Mouse (Mus musculus): Measurements from ENCODE around the gene Pwwp2a. TPM values are rescaled to one million over a fixed set of nuclear protein-coding genes. Genes with fewer than 3 reads are reported as not detected.

Gene Pwwp2a
- polyA plus RNA-seq, 1 experiment from 2014 or later, result 38.4 TPM

DNA sequence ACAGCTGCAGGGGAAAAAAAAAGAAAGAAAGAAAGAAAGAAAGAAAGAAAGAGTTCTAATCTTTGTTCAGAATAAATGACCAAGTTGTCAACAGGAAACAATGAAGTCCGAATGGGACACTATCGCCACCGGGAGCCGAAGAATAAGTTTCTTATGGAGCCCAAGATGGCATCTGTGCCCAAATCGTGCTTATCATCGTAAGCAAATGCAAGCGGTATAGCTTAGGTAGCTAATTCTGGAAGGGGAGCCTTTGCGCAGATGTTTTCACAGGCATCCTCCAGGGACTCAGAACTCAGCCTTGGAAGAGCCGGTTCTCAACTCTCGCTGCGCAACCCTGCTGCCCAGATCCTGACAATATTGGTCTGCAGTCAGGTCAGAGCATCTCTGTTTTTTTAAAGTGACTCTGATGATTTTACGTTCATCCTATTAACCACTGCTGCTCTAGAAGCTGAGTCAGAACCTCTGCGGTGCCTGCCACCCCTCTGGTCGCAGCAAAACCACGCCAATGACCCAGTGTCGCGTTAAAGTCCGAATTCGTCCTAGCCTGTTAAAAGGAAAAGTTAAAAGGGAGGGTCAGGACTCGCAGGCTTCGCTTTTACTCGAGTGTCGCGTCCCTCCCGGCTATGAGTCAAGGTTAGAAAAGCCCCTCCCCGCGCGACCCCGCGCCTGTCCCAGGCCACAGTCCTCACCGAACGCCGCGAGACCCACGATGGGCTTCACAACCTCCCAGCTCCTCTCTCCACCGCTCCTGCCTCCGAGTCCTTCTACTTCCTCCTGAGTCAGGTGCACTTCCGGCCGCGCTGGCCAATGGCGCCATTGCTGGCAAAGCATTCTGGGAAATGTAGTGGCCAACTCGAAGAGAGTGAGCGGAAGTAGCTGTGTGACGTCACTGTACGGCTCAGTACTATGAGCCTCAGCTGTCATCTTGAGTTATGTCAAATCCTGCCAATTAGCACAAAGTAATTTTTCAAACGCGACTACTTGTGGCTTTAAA lies 65.7 kb downstream of the Pwwp2a start, which contains the start of gene Ttc1:
Gene Ttc1 (minus strand): TSS at position 776 of the 994 bp plus-strand sequence.
- Histone ChIP-seq H3K27me3 (ENCODE audit: control insufficient read depth, insufficient read depth, low read length) (no peaks in the 10 kb centered on the region), H3K36me3 (ENCODE audit: control insufficient read depth, insufficient read depth, low read length) (peaks cover 5% of the 10 kb centered on the region; the same call in 1 of the 2 replicates), H3K9ac (ENCODE audit: low read length) (peak within 1 kb of the TSS; percentile 71), H3K4me3 (ENCODE audit: low read depth, low read length) (peak within 1 kb of the TSS; percentile 80), H3K27ac (ENCODE audit: low read depth, low read length) (peak within 1 kb of the TSS; percentile 0; the same call in 1 of the 2 replicates), H3K4me2 (ENCODE audit: low read depth) (peak within 1 kb of the TSS; percentile 87), H3K9me3 (ENCODE audit: control insufficient read depth, low read length) (no peaks in the 10 kb centered on the region), H3K4me1 (ENCODE audit: control insufficient read depth, insufficient read depth, low read length) (no peaks in the 10 kb centered on the region)
- 4% methylated on average over 47 of the region's 47 CpGs for WGBS
- DNase-seq (ENCODE audit: low spot score) (peak; percentile 95), ATAC-seq (ENCODE audit: insufficient read depth, low FRiP score, low TSS enrichment) (peak; percentile 100)

DNA sequence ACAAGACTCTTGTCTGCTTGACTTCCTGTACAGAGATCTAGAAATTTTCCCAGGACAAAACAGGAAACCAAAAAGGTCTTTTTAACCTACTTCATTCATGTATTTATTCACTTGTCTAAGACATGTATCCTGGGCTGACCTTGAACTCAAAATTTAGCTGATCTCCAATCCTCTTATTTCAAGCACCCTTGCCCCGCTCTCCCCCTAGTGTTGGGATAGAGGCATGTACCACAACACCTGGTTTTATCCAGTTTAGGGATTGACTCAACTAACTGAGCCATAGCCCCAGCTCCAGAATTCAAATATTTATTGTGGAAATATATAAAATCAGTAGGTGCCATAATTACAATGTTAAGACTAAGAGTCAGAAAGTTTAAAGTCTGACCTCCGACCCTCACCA lies 69.7 kb downstream of the Pwwp2a start:
- DNase-seq (ENCODE audit: low spot score), result no peak
- H3K27me3 ChIP-seq (ENCODE audit: control insufficient read depth, insufficient read depth, low read length), result no peaks in the 10 kb centered on the region
- no peak overlapping the region for H3K9ac ChIP-seq (ENCODE audit: low read length)
- no peak overlapping the region for H3K27ac ChIP-seq (ENCODE audit: low read depth, low read length)
- H3K4me3 ChIP-seq (ENCODE audit: low read depth, low read length), result no peak overlapping the region
- WGBS, result 73% methylated on average over 2 of the region's 2 CpGs
- no peaks in the 10 kb centered on the region for H3K4me1 ChIP-seq (ENCODE audit: control insufficient read depth, insufficient read depth, low read length)
- no peaks in the 10 kb centered on the region for H3K36me3 ChIP-seq (ENCODE audit: control insufficient read depth, insufficient read depth, low read length)
- H3K9me3 ChIP-seq (ENCODE audit: control insufficient read depth, low read length), result no peaks in the 10 kb centered on the region
- H3K4me2 ChIP-seq (ENCODE audit: low read depth), result no peak overlapping the region
- ATAC-seq (ENCODE audit: insufficient read depth, low FRiP score, low TSS enrichment), result no peak

- ATAC-seq (ENCODE audit: insufficient read depth, low FRiP score, low TSS enrichment) (no peak), DNase-seq (ENCODE audit: low spot score) (no peak)
- no peaks in the 10 kb centered on the region for H3K27me3 ChIP-seq (ENCODE audit: control insufficient read depth, insufficient read depth, low read length)
- no peaks in the 10 kb centered on the region for H3K36me3 ChIP-seq (ENCODE audit: control insufficient read depth, insufficient read depth, low read length)
- H3K9ac ChIP-seq (ENCODE audit: low read length), result no peak overlapping the region
- no peaks in the 10 kb centered on the region for H3K4me1 ChIP-seq (ENCODE audit: control insufficient read depth, insufficient read depth, low read length)
- H3K9me3 ChIP-seq (ENCODE audit: control insufficient read depth, low read length), result no peaks in the 10 kb centered on the region
- 90% methylated on average over 1 of the region's 1 CpGs for WGBS
- H3K4me2 ChIP-seq (ENCODE audit: low read depth), result no peak overlapping the region
- H3K4me3 ChIP-seq (ENCODE audit: low read depth, low read length), result no peak overlapping the region
- H3K27ac ChIP-seq (ENCODE audit: low read depth, low read length), result no peak overlapping the region
Observed at GRCm38 (mm10) chr11:43754568-43754967, 72.8 kb downstream of the Pwwp2a start.

DNA sequence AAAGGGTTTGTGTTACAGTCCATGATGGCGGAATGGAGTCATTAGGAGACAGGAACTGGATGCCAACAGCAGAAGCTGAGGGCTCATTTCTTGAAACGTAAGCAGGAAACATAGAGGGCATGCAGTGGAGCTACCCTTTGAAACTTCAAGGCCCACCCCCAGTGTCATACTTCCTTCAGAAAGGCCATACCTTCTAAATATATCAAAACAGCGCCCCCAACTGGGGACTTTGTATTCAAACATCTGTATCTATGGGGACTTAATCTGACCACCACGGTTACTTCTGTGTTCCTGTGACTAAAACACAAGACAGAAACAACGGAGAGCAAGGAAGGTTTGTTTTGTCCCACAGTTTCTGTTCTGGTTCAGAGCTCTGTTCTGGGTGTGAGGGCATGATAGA lies 73.6 kb downstream of the Pwwp2a start:
- Histone ChIP-seq H3K9me3 (ENCODE audit: control insufficient read depth, low read length) (no peaks in the 10 kb centered on the region), H3K36me3 (ENCODE audit: control insufficient read depth, insufficient read depth, low read length) (no peaks in the 10 kb centered on the region), H3K27me3 (ENCODE audit: control insufficient read depth, insufficient read depth, low read length) (no peaks in the 10 kb centered on the region), H3K27ac (ENCODE audit: low read depth, low read length) (no peak overlapping the region), H3K4me2 (ENCODE audit: low read depth) (no peak overlapping the region), H3K4me3 (ENCODE audit: low read depth, low read length) (no peak overlapping the region), H3K4me1 (ENCODE audit: control insufficient read depth, insufficient read depth, low read length) (no peaks in the 10 kb centered on the region), H3K9ac (ENCODE audit: low read length) (no peak overlapping the region)
- WGBS, result 68% methylated on average over 5 of the region's 5 CpGs
- ATAC-seq (ENCODE audit: insufficient read depth, low FRiP score, low TSS enrichment) (no peak), DNase-seq (ENCODE audit: low spot score) (no peak)

DNA sequence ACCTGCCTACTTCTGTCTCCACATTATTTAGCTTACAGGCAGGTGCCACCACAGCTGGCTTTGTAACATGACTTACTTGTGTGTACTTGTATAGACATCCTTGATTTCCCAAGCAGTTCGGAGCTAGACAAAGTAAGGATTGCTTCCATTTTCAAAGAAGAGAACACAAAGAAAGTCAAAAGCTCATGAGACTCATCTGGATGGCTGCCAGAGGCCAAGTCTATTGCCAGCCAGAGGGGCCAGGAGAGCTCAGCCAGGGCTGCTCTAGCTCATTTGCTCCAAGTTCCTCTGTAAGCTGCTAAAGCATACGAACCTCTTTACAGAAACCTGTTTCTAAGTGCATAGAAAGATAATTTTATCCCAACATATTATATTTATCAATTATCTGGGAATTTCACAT lies 76.6 kb downstream of the Pwwp2a start:
- H3K4me3 ChIP-seq (ENCODE audit: low read depth, low read length), result no peak overlapping the region
- no peaks in the 10 kb centered on the region for H3K9me3 ChIP-seq (ENCODE audit: control insufficient read depth, low read length)
- no peaks in the 10 kb centered on the region for H3K4me1 ChIP-seq (ENCODE audit: control insufficient read depth, insufficient read depth, low read length)
- no peak overlapping the region for H3K4me2 ChIP-seq (ENCODE audit: low read depth)
- no peak for DNase-seq (ENCODE audit: low spot score)
- WGBS, result 85% methylated on average over 2 of the region's 2 CpGs
- H3K27ac ChIP-seq (ENCODE audit: low read depth, low read length), result no peak overlapping the region
- H3K27me3 ChIP-seq (ENCODE audit: control insufficient read depth, insufficient read depth, low read length), result no peaks in the 10 kb centered on the region
- no peak overlapping the region for H3K9ac ChIP-seq (ENCODE audit: low read length)
- ATAC-seq (ENCODE audit: insufficient read depth, low FRiP score, low TSS enrichment), result no peak
- H3K36me3 ChIP-seq (ENCODE audit: control insufficient read depth, insufficient read depth, low read length), result no peaks in the 10 kb centered on the region

- H3K4me1 ChIP-seq (ENCODE audit: control insufficient read depth, insufficient read depth, low read length), result no peaks in the 10 kb centered on the region
- H3K9me3 ChIP-seq (ENCODE audit: control insufficient read depth, low read length), result no peaks in the 10 kb centered on the region
- H3K4me2 ChIP-seq (ENCODE audit: low read depth), result peak overlapping the region; percentile 41
- H3K27me3 ChIP-seq (ENCODE audit: control insufficient read depth, insufficient read depth, low read length), result no peaks in the 10 kb centered on the region
- no peak overlapping the region for H3K9ac ChIP-seq (ENCODE audit: low read length)
- WGBS, result 5% methylated on average over 37 of the region's 37 CpGs
- peak; percentile 86 for DNase-seq (ENCODE audit: low spot score)
- H3K4me3 ChIP-seq (ENCODE audit: low read depth, low read length), result peak overlapping the region; percentile 22
- H3K27ac ChIP-seq (ENCODE audit: low read depth, low read length), result no peak overlapping the region
- peak; percentile 67 for ATAC-seq (ENCODE audit: insufficient read depth, low FRiP score, low TSS enrichment)
- no peaks in the 10 kb centered on the region for H3K36me3 ChIP-seq (ENCODE audit: control insufficient read depth, insufficient read depth, low read length)
Observed at GRCm38 (mm10) chr11:43766922-43767648, 85.3 kb downstream of the Pwwp2a start.

DNA sequence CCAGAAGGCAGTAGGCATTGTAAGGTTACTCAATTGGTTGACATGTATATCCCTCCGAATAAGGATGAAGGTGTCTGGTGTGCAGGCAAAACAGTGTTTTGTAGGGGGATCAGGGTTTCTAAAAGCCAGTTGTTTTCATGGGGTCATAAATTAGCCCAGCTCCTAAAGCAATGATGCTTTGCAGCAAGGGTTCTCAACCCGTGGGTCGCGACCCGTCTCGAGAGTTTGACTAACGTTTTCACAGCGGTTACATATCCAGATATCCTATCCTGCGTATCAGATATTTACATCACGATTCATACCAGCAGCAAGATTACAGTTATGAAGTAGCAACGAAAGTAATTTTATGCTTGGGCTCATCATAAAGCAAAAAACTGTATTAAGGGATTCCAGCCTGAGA lies 86.0 kb downstream of the Pwwp2a start:
- DNase-seq (ENCODE audit: low spot score) (no peak), ATAC-seq (ENCODE audit: insufficient read depth, low FRiP score, low TSS enrichment) (no peak)
- WGBS, result 61% methylated on average over 11 of the region's 11 CpGs
- no peaks in the 10 kb centered on the region for H3K4me1 ChIP-seq (ENCODE audit: control insufficient read depth, insufficient read depth, low read length)
- H3K27ac ChIP-seq (ENCODE audit: low read depth, low read length), result no peak overlapping the region
- H3K27me3 ChIP-seq (ENCODE audit: control insufficient read depth, insufficient read depth, low read length), result no peaks in the 10 kb centered on the region
- no peak overlapping the region for H3K4me3 ChIP-seq (ENCODE audit: low read depth, low read length)
- no peaks in the 10 kb centered on the region for H3K36me3 ChIP-seq (ENCODE audit: control insufficient read depth, insufficient read depth, low read length)
- H3K9ac ChIP-seq (ENCODE audit: low read length), result no peak overlapping the region
- H3K9me3 ChIP-seq (ENCODE audit: control insufficient read depth, low read length), result no peaks in the 10 kb centered on the region
- no peak overlapping the region for H3K4me2 ChIP-seq (ENCODE audit: low read depth)

DNA sequence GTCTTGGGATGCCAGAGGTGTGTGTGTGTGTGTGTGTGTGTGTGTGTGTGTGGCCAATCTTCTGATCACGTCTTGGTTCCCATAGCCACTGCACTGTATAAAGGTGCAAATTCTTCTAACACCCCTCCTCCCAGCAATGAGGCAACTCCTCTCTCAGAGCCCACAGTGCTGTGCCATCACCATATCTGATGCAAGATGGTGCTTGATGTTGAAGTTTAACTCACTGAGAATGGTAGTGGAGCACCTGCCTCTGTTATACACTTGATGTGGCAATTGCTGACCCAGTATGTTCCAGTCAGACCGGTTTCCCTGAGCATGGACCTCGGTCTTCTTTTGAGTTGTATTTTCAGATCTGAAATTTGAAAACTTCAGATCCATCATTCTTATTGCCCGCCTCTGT lies 88.3 kb downstream of the Pwwp2a start:
- Histone ChIP-seq H3K9me3 (ENCODE audit: control insufficient read depth, low read length) (no peaks in the 10 kb centered on the region), H3K4me2 (ENCODE audit: low read depth) (no peak overlapping the region), H3K4me3 (ENCODE audit: low read depth, low read length) (no peak overlapping the region), H3K4me1 (ENCODE audit: control insufficient read depth, insufficient read depth, low read length) (no peaks in the 10 kb centered on the region), H3K36me3 (ENCODE audit: control insufficient read depth, insufficient read depth, low read length) (no peaks in the 10 kb centered on the region), H3K27ac (ENCODE audit: low read depth, low read length) (no peak overlapping the region), H3K27me3 (ENCODE audit: control insufficient read depth, insufficient read depth, low read length) (no peaks in the 10 kb centered on the region), H3K9ac (ENCODE audit: low read length) (no peak overlapping the region)
- 82% methylated on average over 4 of the region's 4 CpGs for WGBS
- no peak for DNase-seq (ENCODE audit: low spot score)
- ATAC-seq (ENCODE audit: insufficient read depth, low FRiP score, low TSS enrichment), result no peak

Measured in neural tube, embryonic 11.5 days (tissue).